ENCODE assay signal across 10 mouse cellular contexts in genomic region chr10:86376392-86377185, GRCm38 (mm10).
A peak's percentile ranks its signal among the peaks of the same experiment; 100 is the strongest.
DNase-seq lines count a peak whose midpoint lies in the region; ATAC-seq lines count a peak whose summit lies in the region.
"Had no signal": no experiment of that assay in that cellular context is flagged by ENCODE, and none has a peak within 500 bp of the region (broad histone marks: within the 10 kb centered on the region; RNA-seq: fewer than 3 reads in every experiment).

No protein-coding gene starts in this region.

- H3K27ac ChIP-seq in forebrain, embryonic 11.5 days (ENCODE audit: low read depth, low read length), result no peak overlapping the region
- no peak overlapping the region for H3K27ac ChIP-seq in forebrain, embryonic 10.5 days
- H3K27ac ChIP-seq in intestine, embryonic 16.5 days (ENCODE audit: low read length), result no peak overlapping the region
- H3K27ac ChIP-seq in stomach, embryonic 16.5 days (ENCODE audit: low read length), result no peak overlapping the region

- no peak for ATAC-seq in forebrain, embryonic 11.5 days (replicated peaks; ENCODE audit: low FRiP score)
- peak; percentile 69 for ATAC-seq in intestine, embryonic 16.5 days
- ATAC-seq in stomach, embryonic 16.5 days (ENCODE audit: insufficient read depth, low FRiP score), result peak; percentile 68; the same call in 1 of the 2 replicates
- no peak for ATAC-seq in megakaryocyte-erythroid progenitor cell, adult 5-6 weeks (replicated peaks; ENCODE audit: low FRiP score, low TSS enrichment, poor library complexity, severe bottlenecking)

- DNase-seq in forebrain, embryonic 11.5 days (ENCODE audit: low spot score), result peak; percentile 23
- no peak for DNase-seq in forebrain, embryonic 10.5 days (ENCODE audit: extremely low spot score, low spot score)
- DNase-seq in lung, postnatal 10 days, result peak; percentile 43
- DNase-seq in lung, adult 18-20 months, result no peak
- no peak for DNase-seq in urinary bladder, postnatal 10 days (ENCODE audit: low spot score)
- DNase-seq: B cell, adult 2 months; thymus, postnatal 14 days had no signal

- no peaks in the 10 kb centered on the region for H3K4me1 ChIP-seq in forebrain, embryonic 11.5 days (replicated peaks; ENCODE audit: control insufficient read depth, insufficient read depth, low read length)
- peaks cover 3% of the 10 kb centered on the region for H3K4me1 ChIP-seq in forebrain, embryonic 10.5 days
- H3K4me1 ChIP-seq in intestine, embryonic 16.5 days (ENCODE audit: control insufficient read depth, insufficient read depth, low read length), result 0 out of 2 replicates have a peak, but pooled peaks cover 3% of the 10 kb centered on the region
- 0 out of 2 replicates have a peak, but pooled peaks cover 3% of the 10 kb centered on the region for H3K4me1 ChIP-seq in stomach, embryonic 16.5 days (ENCODE audit: control insufficient read depth, insufficient read depth, low read length)

- no peaks in the 10 kb centered on the region for H3K9me3 ChIP-seq in forebrain, embryonic 11.5 days (ENCODE audit: control insufficient read depth, low read length)
- H3K9me3 ChIP-seq in forebrain, embryonic 10.5 days, result no peaks in the 10 kb centered on the region
- no peaks in the 10 kb centered on the region for H3K9me3 ChIP-seq in intestine, embryonic 16.5 days (ENCODE audit: control insufficient read depth, low read length)
- no peaks in the 10 kb centered on the region for H3K9me3 ChIP-seq in stomach, embryonic 16.5 days (replicated peaks; ENCODE audit: control insufficient read depth, low read length)

- WGBS in forebrain, embryonic 11.5 days, result 71% methylated on average over 8 of the region's 8 CpGs
- 75% methylated on average over 8 of the region's 8 CpGs for WGBS in forebrain, embryonic 10.5 days
- WGBS in intestine, embryonic 16.5 days, result 62% methylated on average over 8 of the region's 8 CpGs
- 62% methylated on average over 8 of the region's 8 CpGs for WGBS in stomach, embryonic 16.5 days

- H3K27me3 ChIP-seq in forebrain, embryonic 11.5 days (ENCODE audit: control insufficient read depth, insufficient read depth, low read length), result no peaks in the 10 kb centered on the region
- H3K27me3 ChIP-seq in forebrain, embryonic 10.5 days (ENCODE audit: poor library complexity, severe bottlenecking), result no peaks in the 10 kb centered on the region
- no peaks in the 10 kb centered on the region for H3K27me3 ChIP-seq in intestine, embryonic 16.5 days (replicated peaks; ENCODE audit: control insufficient read depth, insufficient read depth, low read length)
- H3K27me3 ChIP-seq in stomach, embryonic 16.5 days (ENCODE audit: control insufficient read depth, insufficient read depth, low read length), result no peaks in the 10 kb centered on the region

- no peak overlapping the region for H3K9ac ChIP-seq in forebrain, embryonic 11.5 days (ENCODE audit: low read length)
- no peak overlapping the region for H3K9ac ChIP-seq in intestine, embryonic 16.5 days (ENCODE audit: low read depth, low read length)
- H3K9ac ChIP-seq in stomach, embryonic 16.5 days (ENCODE audit: low read length), result no peak overlapping the region

- no peak overlapping the region for H3K4me2 ChIP-seq in forebrain, embryonic 11.5 days (ENCODE audit: low read depth, low read length, severe bottlenecking)
- H3K4me2 ChIP-seq in intestine, embryonic 16.5 days (ENCODE audit: low read depth, low read length), result no peak overlapping the region
- no peak overlapping the region for H3K4me2 ChIP-seq in stomach, embryonic 16.5 days (ENCODE audit: low read depth, low read length)

- no peaks in the 10 kb centered on the region for H3K36me3 ChIP-seq in forebrain, embryonic 11.5 days (ENCODE audit: control insufficient read depth, insufficient read depth, low read length)
- no peaks in the 10 kb centered on the region for H3K36me3 ChIP-seq in forebrain, embryonic 10.5 days (replicated peaks)
- H3K36me3 ChIP-seq in intestine, embryonic 16.5 days (ENCODE audit: control insufficient read depth, insufficient read depth, low read length), result no peaks in the 10 kb centered on the region
- no peaks in the 10 kb centered on the region for H3K36me3 ChIP-seq in stomach, embryonic 16.5 days (ENCODE audit: control insufficient read depth, insufficient read depth, low read length)

- no peak overlapping the region for H3K4me3 ChIP-seq in forebrain, embryonic 11.5 days (ENCODE audit: low read depth, low read length)
- H3K4me3 ChIP-seq in forebrain, embryonic 10.5 days, result no peak overlapping the region
- H3K4me3 ChIP-seq in intestine, embryonic 16.5 days (ENCODE audit: low read length), result no peak overlapping the region
- H3K4me3 ChIP-seq in stomach, embryonic 16.5 days (replicated peaks; ENCODE audit: low read length), result no peak overlapping the region

Comparison
In these comparisons a context has a peak if more than half of its experiments do, and no peak if none do; other contexts are left out.
1. DNase-seq: peak in forebrain, embryonic 11.5 days (single experiment) and lung, postnatal 10 days (single experiment); none in forebrain, embryonic 10.5 days (single experiment), lung, adult 18-20 months (0 of 2) and urinary bladder, postnatal 10 days (single experiment).
2. ATAC-seq: peak in intestine, embryonic 16.5 days (single experiment) and stomach, embryonic 16.5 days (single experiment); none in forebrain, embryonic 11.5 days (single experiment) and megakaryocyte-erythroid progenitor cell, adult 5-6 weeks (single experiment).